ENCODE assay signal across 12 mouse cellular contexts in the genomic region with DNA sequence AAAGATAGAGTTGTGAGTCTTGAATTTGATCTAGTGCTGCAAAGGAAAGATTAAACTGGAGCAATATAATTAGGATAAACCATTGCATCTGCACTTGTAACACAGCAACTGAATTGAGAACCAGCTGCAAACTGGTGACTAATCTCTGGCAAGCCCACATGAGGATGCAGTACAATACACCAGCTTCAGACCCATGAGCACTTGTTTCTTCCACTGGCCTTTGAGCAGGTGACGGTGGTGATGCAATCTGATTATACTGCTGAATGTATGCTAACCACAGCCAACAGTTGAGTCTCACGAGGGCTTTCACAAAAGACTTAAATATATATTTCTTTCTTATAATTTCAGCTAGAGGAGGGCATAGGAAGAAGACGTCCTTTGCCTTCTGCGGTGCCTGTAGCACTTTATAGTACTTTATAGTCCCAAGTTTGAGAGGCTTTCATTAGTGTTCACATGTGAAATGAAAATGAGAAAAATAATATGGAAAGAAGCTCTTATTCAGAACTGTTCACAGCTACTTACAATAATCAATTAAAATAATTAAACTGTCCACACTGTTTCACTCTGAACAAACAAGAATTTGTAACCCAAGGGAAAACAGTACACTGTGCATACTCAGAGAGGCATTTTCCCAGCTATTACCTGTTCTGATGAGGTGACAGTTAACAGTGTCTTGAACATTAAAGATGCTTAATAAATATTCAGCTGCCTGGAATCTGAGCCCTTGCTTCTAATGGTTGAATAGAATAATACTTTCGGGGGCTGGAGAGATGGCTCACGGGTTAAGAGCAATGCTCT. TPM values are rescaled to one million over a fixed set of nuclear protein-coding genes. Genes with fewer than 3 reads are reported as not detected.
A peak's percentile ranks its signal among the peaks of the same experiment; 100 is the strongest.
DNase-seq lines count a peak whose midpoint lies in the region; ATAC-seq and TF ChIP-seq lines count a peak whose summit lies in the region.
"Had no signal": no experiment of that assay in that cellular context is flagged by ENCODE, and none has a peak within 500 bp of the region (broad histone marks: within the 10 kb centered on the region; RNA-seq: fewer than 3 reads in every experiment).

No protein-coding gene starts in this region.

- TF ChIP-seq EP300 in CH12.LX (IDR thresholded peaks at IDR 0.05; ENCODE audit: low read length), result peak; percentile 95

- peak overlapping the region; percentile 53 for H3K27ac ChIP-seq in layer of hippocampus, adult 2 months
- H3K27ac ChIP-seq in CH12.LX (ENCODE audit: insufficient read depth, low read depth), result no peak overlapping the region
- no peak overlapping the region for H3K27ac ChIP-seq in forebrain, embryonic 16.5 days (ENCODE audit: low read length)
- H3K27ac ChIP-seq: hindbrain, postnatal 0 days; liver, embryonic 13.5 days had no signal

- H3K4me1 ChIP-seq in CH12.LX (ENCODE audit: control insufficient read depth in 1 of 2, insufficient read depth in 2 of 2), result peaks cover 0 to 24% of the 10 kb centered on the region in 2 experiments; a peak in 2 of 4 replicates
- H3K4me1 ChIP-seq in forebrain, embryonic 16.5 days (replicated peaks; ENCODE audit: control insufficient read depth, insufficient read depth, low read length), result no peaks in the 10 kb centered on the region
- H3K4me1 ChIP-seq: liver, embryonic 13.5 days had no signal

- TF ChIP-seq POLR2A in CH12.LX (IDR thresholded peaks at IDR 0.05; ENCODE audit: low read depth, low read length), result no peak

- in situ Hi-C loops in CH12.LX (cut with MboI; ENCODE audit: low pct_ligation_motif_present, low pct_unique_long_range_greater_than_20kb, low sequenced_read_pairs), result loop anchor here (10.0 to 25.0 kb wide), 2 partner anchors 196 to 388 kb away; no protein-coding TSS in a partner anchor

- no peak for TF ChIP-seq CTCF in layer of hippocampus, adult 2 months (conservative IDR thresholded peaks at IDR 0.05)
- no peak for TF ChIP-seq CTCF in CH12.LX (conservative IDR thresholded peaks at IDR 0.05 in 1 of 2, IDR thresholded peaks at IDR 0.05 in 1 of 2; ENCODE audit: low read depth in 2 of 2, low read length in 2 of 2)

- H3K9me3 ChIP-seq in CH12.LX (replicated peaks; ENCODE audit: low read length), result peaks cover 3% of the 10 kb centered on the region
- no peaks in the 10 kb centered on the region for H3K9me3 ChIP-seq in forebrain, embryonic 16.5 days (ENCODE audit: control insufficient read depth, low read length)
- H3K9me3 ChIP-seq: liver, embryonic 13.5 days had no signal

- dilution Hi-C loops in CH12.LX (cut with MboI; ENCODE audit: extremely low pct_ligation_motif_present, extremely low pct_unique_long_range_greater_than_20kb, low sequenced_read_pairs), result no loop called here

- ATAC-seq in forebrain, embryonic 16.5 days, result peak; percentile 70
- ATAC-seq in erythroid progenitor cell, adult 5-6 weeks (replicated peaks; ENCODE audit: low FRiP score, poor library complexity, severe bottlenecking), result no peak
- ATAC-seq: hindbrain, postnatal 0 days had no signal

- H3K79me2 ChIP-seq in CH12.LX (replicated peaks; ENCODE audit: control insufficient read depth, extremely low read depth, insufficient read depth, poor library complexity, severe bottlenecking), result no peaks in the 10 kb centered on the region

- H3K9ac ChIP-seq in CH12.LX (ENCODE audit: insufficient read depth, low read depth), result no peak overlapping the region
- no peak overlapping the region for H3K9ac ChIP-seq in forebrain, embryonic 16.5 days (replicated peaks; ENCODE audit: low read depth, low read length)
- H3K9ac ChIP-seq: liver, embryonic 13.5 days had no signal

- no peak for DNase-seq in layer of hippocampus, adult 2 months (ENCODE audit: low spot score in 2 of 2)
- DNase-seq in layer of hippocampus, adult 8-10 months (ENCODE audit: low spot score in 2 of 2), result no peak
- peak; percentile 90 for DNase-seq in CH12.LX (ENCODE audit: extremely low read depth)
- DNase-seq in thymus, postnatal 14 days, result peak; percentile 52
- no peak for DNase-seq in cerebellum, adult 8-10 months
- DNase-seq: cerebellum, postnatal 36 days; kidney, postnatal 10 days; liver, embryonic 13.5 days; lung, postnatal 14 days had no signal

- H3K4me3 ChIP-seq in layer of hippocampus, adult 2 months, result no peak overlapping the region
- no peak overlapping the region for H3K4me3 ChIP-seq in CH12.LX (replicated peaks in 1 of 3; ENCODE audit: low read depth in 2 of 3, low read length in 2 of 3, poor library complexity in 1 of 3)
- no peak overlapping the region for H3K4me3 ChIP-seq in forebrain, embryonic 16.5 days (replicated peaks; ENCODE audit: low read length)
- H3K4me3 ChIP-seq: liver, embryonic 13.5 days had no signal

- H3K4me2 ChIP-seq in CH12.LX (ENCODE audit: insufficient read depth, low read depth, poor library complexity, severe bottlenecking), result no peak overlapping the region
- no peak overlapping the region for H3K4me2 ChIP-seq in forebrain, embryonic 16.5 days (ENCODE audit: low read length)
- H3K4me2 ChIP-seq: liver, embryonic 13.5 days had no signal

- no peaks in the 10 kb centered on the region for H3K27me3 ChIP-seq in CH12.LX (replicated peaks)
- H3K27me3 ChIP-seq in forebrain, embryonic 16.5 days (replicated peaks; ENCODE audit: control insufficient read depth, insufficient read depth, low read length), result no peaks in the 10 kb centered on the region
- H3K27me3 ChIP-seq: liver, embryonic 13.5 days had no signal

- H3K36me3 ChIP-seq in CH12.LX (replicated peaks in 1 of 2; ENCODE audit: control insufficient read depth in 1 of 2, insufficient read depth in 1 of 2, low read length in 1 of 2), result peaks cover 0 to 6% of the 10 kb centered on the region in 2 experiments
- H3K36me3 ChIP-seq in forebrain, embryonic 16.5 days (ENCODE audit: control insufficient read depth, insufficient read depth), result no peaks in the 10 kb centered on the region
- H3K36me3 ChIP-seq: liver, embryonic 13.5 days had no signal

- TF ChIP-seq RAD21 in CH12.LX (IDR thresholded peaks at IDR 0.05; ENCODE audit: low read depth, low read length), result no peak; the same call in 1 of the 2 replicates

- WGBS in forebrain, embryonic 16.5 days, result 47% methylated on average over 6 of the region's 6 CpGs

TF ChIP-seq in CH12.LX, 34 proteins besides CTCF, POLR2A, EP300 and RAD21 (continues in another document):
- TF ChIP-seq ELF1 (IDR thresholded peaks at IDR 0.05; ENCODE audit: low read depth, low read length), result no peak
- no peak for TF ChIP-seq SMC3 (IDR thresholded peaks at IDR 0.05; ENCODE audit: low read depth, low read length)
- peak; percentile 96 for TF ChIP-seq IRF4 (IDR thresholded peaks at IDR 0.05; ENCODE audit: low read depth, low read length)
- TF ChIP-seq BHLHE40 (IDR thresholded peaks at IDR 0.05; ENCODE audit: low read depth, low read length), result peak; percentile 96
- TF ChIP-seq MAFK (IDR thresholded peaks at IDR 0.05; ENCODE audit: insufficient replicate concordance, low read length), result 0 out of 2 replicates have a peak, but pooled peaks have one; percentile 28
- TF ChIP-seq NRF1 (IDR thresholded peaks at IDR 0.05; ENCODE audit: low read depth, low read length), result no peak
- TF ChIP-seq GABPA (IDR thresholded peaks at IDR 0.05; ENCODE audit: insufficient replicate concordance, low read depth, low read length), result no peak
- peak; percentile 27; the same call in 1 of the 2 replicates for TF ChIP-seq SIN3A (IDR thresholded peaks at IDR 0.05; ENCODE audit: low read length)
- peak; percentile 83 for TF ChIP-seq JUN (IDR thresholded peaks at IDR 0.05; ENCODE audit: insufficient read depth, low read depth, low read length)
- no peak for TF ChIP-seq RCOR1 (conservative IDR thresholded peaks at IDR 0.05; ENCODE audit: low read depth, low read length)
- TF ChIP-seq MXI1 (IDR thresholded peaks at IDR 0.05; ENCODE audit: low read depth, low read length), result peak; percentile 23; the same call in 1 of the 2 replicates
- peak; percentile 93 for TF ChIP-seq MYC (IDR thresholded peaks at IDR 0.05; ENCODE audit: low read depth, low read length)
- peak; percentile 98 for TF ChIP-seq ETS1 (conservative IDR thresholded peaks at IDR 0.05; ENCODE audit: low read depth, low read length)
- TF ChIP-seq UBTF (IDR thresholded peaks at IDR 0.05; ENCODE audit: low read depth, low read length), result no peak
- TF ChIP-seq MEF2A (IDR thresholded peaks at IDR 0.05; ENCODE audit: borderline replicate concordance, low read depth, low read length), result peak; percentile 81
- TF ChIP-seq MAZ (IDR thresholded peaks at IDR 0.05; ENCODE audit: low read depth, low read length), result no peak
- peak; percentile 61 for TF ChIP-seq TBP (conservative IDR thresholded peaks at IDR 0.05; ENCODE audit: low read depth, low read length)

RNA-seq across cellular contexts. Expression of gene Gm45062, which starts 40.0 kb away (rescaled TPM):
- total RNA-seq in layer of hippocampus, adult 2 months (2021), result 1 to 10 TPM; 2.3 to 4.6 TPM
- total RNA-seq in layer of hippocampus, adult 8-10 months (2022), result 1 to 10 TPM; 4.6 to 6.6 (median 5.0) TPM
- total RNA-seq in CH12.LX (2012; rRNA removed), result 2.4 and 2.7 TPM in 2 replicates
- 3.2 and 3.3 TPM in 2 replicates for total RNA-seq in CH12.LX (2014; rRNA removed)
- polyA plus RNA-seq in CH12.LX (2012; ENCODE audit: insufficient read length, low read depth), result 4.1 and 4.4 TPM in 2 replicates
- polyA plus RNA-seq in forebrain, embryonic 16.5 days (2015; fragmentation: Nextera tagmentation; extraction: Ambion mirVana), result 24.3 and 29.3 TPM in 2 replicates
- total RNA-seq in erythroid progenitor cell, adult 5-6 weeks (2015; ENCODE audit: low replicate concordance), result 2.9 and 21.0 TPM in 2 replicates
- 6.2 and 6.4 TPM in 2 replicates for total RNA-seq in erythroid progenitor cell, adult 5-6 weeks (2017; ENCODE audit: low replicate concordance)

RNA-seq across cellular contexts. Expression of gene Umad1, which starts 40.2 kb away (rescaled TPM):
- 10 to 100 TPM; 34.6 to 39.0 TPM for total RNA-seq in layer of hippocampus, adult 2 months (2021)
- total RNA-seq in layer of hippocampus, adult 8-10 months (2022), result 10 to 100 TPM; 33.2 to 40.9 (median 37.7) TPM
- total RNA-seq in CH12.LX (2012; rRNA removed) (10.0 and 11.5 TPM in 2 replicates), CH12.LX (2014; rRNA removed) (17.5 and 17.7 TPM in 2 replicates)
- 7.6 and 8.5 TPM in 2 replicates for polyA plus RNA-seq in CH12.LX (2012; ENCODE audit: insufficient read length, low read depth)
- 46.0 and 49.3 TPM in 2 replicates for polyA plus RNA-seq in forebrain, embryonic 16.5 days (2015; fragmentation: Nextera tagmentation; extraction: Ambion mirVana)
- 7.9 and 31.9 TPM in 2 replicates for total RNA-seq in erythroid progenitor cell, adult 5-6 weeks (2015; ENCODE audit: low replicate concordance)
- 14.0 and 27.2 TPM in 2 replicates for total RNA-seq in erythroid progenitor cell, adult 5-6 weeks (2017; ENCODE audit: low replicate concordance)

RNA-seq across cellular contexts. Expression of gene Rpa3, which starts 40.3 kb away (rescaled TPM):
- total RNA-seq in layer of hippocampus, adult 2 months (2021), result 10 to 100 TPM; 11.4 to 16.8 TPM
- total RNA-seq in layer of hippocampus, adult 8-10 months (2022), result 10 to 100 TPM; 12.3 to 15.6 (median 14.2) TPM
- 72.1 and 74.0 TPM in 2 replicates for total RNA-seq in CH12.LX (2012; rRNA removed)
- total RNA-seq in CH12.LX (2014; rRNA removed), result 264 and 276 TPM in 2 replicates
- polyA plus RNA-seq in CH12.LX (2012; ENCODE audit: insufficient read length, low read depth), result 98.3 and 107 TPM in 2 replicates
- polyA plus RNA-seq in forebrain, embryonic 16.5 days (2015; fragmentation: Nextera tagmentation; extraction: Ambion mirVana), result 82.8 and 96.3 TPM in 2 replicates
- total RNA-seq in erythroid progenitor cell, adult 5-6 weeks (2015; ENCODE audit: low replicate concordance), result 82.2 and 119 TPM in 2 replicates
- 38.7 and 84.1 TPM in 2 replicates for total RNA-seq in erythroid progenitor cell, adult 5-6 weeks (2017; ENCODE audit: low replicate concordance)

Comparison
In these comparisons a context has a peak if more than half of its experiments do, and no peak if none do; other contexts are left out.
1. DNase-seq: peak in CH12.LX (single experiment) and thymus, postnatal 14 days (single experiment); none in layer of hippocampus, adult 2 months (0 of 2), layer of hippocampus, adult 8-10 months (0 of 2) and cerebellum, adult 8-10 months (single experiment).